Mouse (Mus musculus) left cerebral cortex, postnatal 4 days (tissue): Measurements from ENCODE around the gene Hoxc11. TPM values are rescaled to one million over a fixed set of nuclear protein-coding genes. Genes with fewer than 3 reads are reported as not detected.

ENCODE experiments used
- DNase-seq: peaks from one replicate; pipeline ENCODE4 v3.0.0-alpha.2; 2022
- intact Hi-C: fragments of 180-260 bp; cut with DNase I; formaldehyde crosslinking; loops from one replicate; pipeline ENCODE4 v1.15.1; 2025
- total RNA-seq, 2 experiments: library from RNA; stranded (reverse); gene quantifications; 2 replicates each; pipeline ENCODE4 v1.2.3; 2021

Gene Hoxc11
- total RNA-seq: not detected

GRCm38 (mm10) chr15:102954192-102955006 lies at the start of gene Hoxc11:
Gene Hoxc11, plus strand, starts transcription at chr15:102954427.
- DNase-seq: no peak
- intact Hi-C loops: no loop called here

- no peak for DNase-seq
- intact Hi-C loops: no loop called here
Observed at GRCm38 (mm10) chr15:102904946-102905345, 49.3 kb upstream of the Hoxc11 start.

DNA sequence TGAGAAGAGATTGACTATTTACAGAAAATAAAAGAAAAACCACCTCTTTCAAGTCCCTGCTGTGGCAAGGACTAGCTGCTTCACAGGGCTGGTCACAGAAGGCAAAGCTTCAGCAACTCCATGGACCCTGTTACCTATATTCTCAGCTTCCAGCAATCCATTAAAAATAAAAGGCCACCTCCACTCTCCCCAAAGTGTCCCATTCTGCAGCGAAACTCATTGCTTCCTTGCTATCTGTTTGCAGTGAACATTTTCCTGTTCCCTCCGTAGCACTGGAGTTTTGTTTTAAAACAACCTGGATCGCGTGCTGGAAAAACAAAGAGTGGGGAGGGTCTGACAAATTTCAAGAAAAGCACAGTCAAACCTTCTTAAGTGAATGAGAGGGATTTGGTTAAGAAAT lies 44.7 kb upstream of the Hoxc11 start:
- intact Hi-C loops: no loop called here
- DNase-seq: no peak

DNA sequence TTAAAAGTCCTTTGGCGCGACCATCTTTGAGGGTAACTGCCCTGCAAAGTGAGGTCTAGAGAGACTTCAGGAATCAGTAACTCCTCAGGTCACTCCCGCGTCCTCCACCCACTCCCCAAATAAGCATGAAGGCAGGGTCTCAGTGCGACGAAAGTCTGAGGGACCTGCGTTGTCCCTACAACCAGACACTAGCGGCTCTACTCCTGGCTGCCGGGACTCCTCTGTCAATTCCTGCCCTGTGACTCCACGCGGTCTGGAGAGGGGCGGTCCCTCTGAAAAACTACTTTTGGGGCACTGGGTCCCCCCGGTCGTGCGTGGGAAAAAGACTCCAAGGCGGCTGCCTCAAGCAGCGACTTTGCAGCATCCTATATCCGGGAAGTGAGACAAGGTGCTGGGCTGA lies 44.2 kb upstream of the Hoxc11 start:
- no peak for DNase-seq
- intact Hi-C loops: no loop called here

- intact Hi-C loops: no loop called here
- DNase-seq: no peak
Observed at GRCm38 (mm10) chr15:102910496-102911095, 43.6 kb upstream of the Hoxc11 start.

GRCm38 (mm10) chr15:102913038-102913585 lies 41.1 kb upstream of the Hoxc11 start:
- intact Hi-C loops: no loop called here

GRCm38 (mm10) chr15:102917972-102918572 lies 36.2 kb upstream of the Hoxc11 start:
- intact Hi-C loops: no loop called here

More at GRCm38 (mm10) chr15:102913038-102913585, 41.1 kb upstream of the Hoxc11 start:
- DNase-seq: no peak

GRCm38 (mm10) chr15:102918611-102919265 lies 35.5 kb upstream of the Hoxc11 start:
- DNase-seq: no peak
- intact Hi-C loops: no loop called here

More at GRCm38 (mm10) chr15:102917972-102918572, 36.2 kb upstream of the Hoxc11 start:
- no peak for DNase-seq

DNA sequence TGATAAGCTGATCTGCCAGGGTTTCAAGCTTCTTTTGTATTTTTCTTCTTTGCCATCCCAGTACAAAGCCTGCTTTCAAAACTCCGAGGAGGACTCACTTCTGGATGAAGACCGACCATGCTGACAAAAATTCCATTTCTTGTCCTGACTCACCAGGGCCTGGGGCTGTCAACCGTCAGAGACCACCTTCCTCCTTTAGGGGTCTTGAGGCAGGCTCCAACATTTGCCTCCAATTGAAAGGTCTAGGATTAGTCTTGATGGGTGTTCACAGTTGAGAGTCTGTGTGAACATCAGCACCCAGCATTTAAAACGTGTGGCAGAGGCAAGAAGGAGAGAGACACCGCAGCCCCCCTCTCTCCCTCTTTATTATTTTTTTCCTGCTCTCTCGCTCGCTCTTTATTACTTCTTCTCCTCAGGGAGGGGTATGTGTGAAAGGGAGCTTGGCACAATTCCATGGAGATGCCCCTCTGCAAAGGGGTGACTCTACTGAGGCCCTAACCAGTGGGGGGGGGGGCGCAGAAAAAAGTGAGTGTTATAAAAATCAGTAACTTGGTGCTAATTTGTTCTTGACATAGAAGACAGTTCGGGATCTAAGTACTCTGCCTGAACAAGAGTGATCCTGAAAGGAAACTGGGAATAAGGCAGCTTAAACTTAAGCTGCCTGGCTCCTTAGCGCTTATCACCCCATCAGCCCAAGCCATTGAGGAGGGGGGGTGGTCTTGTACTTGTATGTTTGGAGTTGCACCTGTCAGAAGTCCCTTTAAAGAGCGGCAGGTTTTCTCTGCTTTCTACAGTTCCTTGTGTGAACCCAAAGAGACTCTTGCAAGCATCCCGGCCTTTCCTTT lies 34.7 kb upstream of the Hoxc11 start:
- DNase-seq: no peak
- intact Hi-C loops: no loop called here

GRCm38 (mm10) chr15:102920619-102921018 lies 33.6 kb upstream of the Hoxc11 start:
- no peak for DNase-seq
- intact Hi-C loops: no loop called here

GRCm38 (mm10) chr15:102921053-102922011 lies 32.9 kb upstream of the Hoxc11 start, which contains the start of gene Hoxc13:
Gene Hoxc13, plus strand, starts transcription at chr15:102921103.
- no peak for DNase-seq
- intact Hi-C loops: no loop called here

- no peak for DNase-seq
- intact Hi-C loops: no loop called here
Observed at GRCm38 (mm10) chr15:102922012-102922362, 32.2 kb upstream of the Hoxc11 start.

DNA sequence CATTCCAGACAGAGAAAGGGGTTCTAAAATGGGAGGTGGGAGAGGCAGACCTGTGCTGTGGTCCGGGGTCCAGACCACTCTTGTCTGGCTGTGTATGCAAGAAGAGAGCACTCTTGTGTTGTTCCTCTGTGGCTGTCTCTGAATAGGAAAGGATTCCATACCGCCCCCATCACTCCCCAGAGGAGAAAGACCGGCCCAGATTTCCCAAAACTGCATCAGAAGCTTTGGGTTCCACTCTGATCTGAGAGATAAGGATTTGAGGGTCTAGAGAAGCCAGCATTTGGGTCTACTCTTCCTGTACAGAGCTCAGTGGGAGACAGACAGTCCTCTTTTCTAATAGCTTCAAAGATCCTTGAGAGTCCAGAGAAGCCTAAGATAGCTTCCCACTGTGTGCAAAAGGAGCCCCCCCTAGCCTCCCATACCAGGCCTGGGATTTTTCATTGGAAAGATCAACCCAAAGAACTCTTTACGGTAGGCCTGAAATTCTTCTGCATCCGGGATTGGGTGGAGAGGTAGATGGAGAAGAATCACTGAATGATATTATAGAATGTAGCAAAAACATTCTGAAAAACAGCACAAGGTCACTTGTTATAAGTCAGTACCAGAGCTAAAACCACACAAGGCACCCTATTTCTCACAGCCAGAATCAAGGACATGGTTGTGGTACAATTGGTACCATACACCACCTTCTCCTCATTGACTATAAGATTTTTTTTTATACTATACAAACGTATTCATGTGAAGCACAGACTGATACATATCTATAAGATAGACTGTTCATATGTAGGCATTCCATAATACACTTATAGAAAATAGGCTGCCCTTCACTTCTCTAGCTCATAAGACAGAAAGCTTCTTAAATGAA lies 31.4 kb upstream of the Hoxc11 start:
- DNase-seq: no peak
- intact Hi-C loops: no loop called here

GRCm38 (mm10) chr15:102927032-102927645 lies 27.1 kb upstream of the Hoxc11 start:
- no peak for DNase-seq
- intact Hi-C loops: no loop called here

- intact Hi-C loops: no loop called here
- DNase-seq: no peak
Observed at GRCm38 (mm10) chr15:102931706-102932358, 22.4 kb upstream of the Hoxc11 start.

GRCm38 (mm10) chr15:102934438-102934837 lies 19.8 kb upstream of the Hoxc11 start:
- intact Hi-C loops: no loop called here
- DNase-seq: no peak

DNA sequence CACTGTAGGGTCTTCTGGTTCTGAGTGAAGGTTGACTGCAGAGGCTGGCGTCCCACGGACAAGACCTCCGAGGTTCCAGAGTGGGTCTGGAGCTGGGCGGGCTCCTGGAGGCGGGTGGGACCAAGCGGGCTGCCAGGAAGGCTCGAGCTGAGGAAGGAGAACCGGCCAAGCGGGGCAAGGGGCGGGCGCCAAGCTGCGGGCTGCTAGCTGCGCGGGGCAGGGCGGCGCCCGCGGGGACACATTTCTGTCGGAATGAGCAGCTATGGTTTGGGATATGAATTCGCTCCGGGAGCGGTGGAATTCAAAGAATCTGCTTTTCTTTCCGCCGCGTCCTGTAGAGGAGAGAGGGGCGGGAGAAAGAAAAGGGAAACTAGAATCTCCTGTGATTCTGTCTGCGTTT lies 19.3 kb upstream of the Hoxc11 start:
- DNase-seq: no peak
- intact Hi-C loops: no loop called here
